Mouse (Mus musculus): ENCODE data around the gene Gm11634.
"Not testable (repeated sequence)": the region's sequence is repeated elsewhere in the genome, so short reads cannot be mapped to it uniquely, and the experiment has no call there.

- not testable (repeated sequence) for TF ChIP-seq CTCF (IDR thresholded peaks at IDR 0.05; ENCODE audit: low read depth, low read length)
- TF ChIP-seq POLR2A (IDR thresholded peaks at IDR 0.05; ENCODE audit: borderline replicate concordance, low read depth, low read length): peak; percentile 68; the same call in 1 of the 2 replicates
Observed at GRCm38 (mm10) chr11:101641710-101642642, 42.9 kb upstream of the Gm11634 start.
